Mouse (Mus musculus) forebrain, embryonic 14.5 days (tissue): ENCODE measurements around the gene Sema5a. TPM values are rescaled to one million over a fixed set of nuclear protein-coding genes. Genes with fewer than 3 reads are reported as not detected.
A peak's percentile ranks its signal among the peaks of the same experiment; 100 is the strongest.

Experiments
- ATAC-seq: fragments of 200-750 bp; cut with Nextera tagmentation; 2 replicates; pipeline ENCODE4 v1.8.0; 2017; ENCODE audit warnings: mild to moderate bottlenecking, moderate library complexity
- DNase-seq: peaks from one replicate; pipeline ENCODE4 v3.0.0-alpha.2; 2015; ENCODE audit warnings: low spot score
- H3K27ac ChIP-seq: fragments of 300-500 bp; sonication (generic); 2 replicates; pipeline ENCODE4 v1.5.1; 2014; ENCODE audit warnings: low read depth, mild to moderate bottlenecking, control low read depth, low read length, moderate library complexity
- H3K27me3 ChIP-seq: fragments of 300-500 bp; sonication (generic); replicated peaks from 2 replicates; pipeline ENCODE4 v1.6.1; 2014; ENCODE audit warnings: low read length, control low read depth, mixed read lengths; ENCODE audit not compliant: control insufficient read depth, insufficient read depth
- H3K36me3 ChIP-seq: fragments of 300-500 bp; sonication (generic); 2 replicates; pipeline ENCODE4 v1.6.1; 2014; ENCODE audit warnings: low read length, control low read depth; ENCODE audit not compliant: control insufficient read depth, insufficient read depth
- H3K4me1 ChIP-seq: fragments of 300-500 bp; sonication (generic); 2 replicates; pipeline ENCODE4 v1.6.1; 2014; ENCODE audit warnings: antibody characterized with exemption, low read length, control low read depth; ENCODE audit not compliant: control insufficient read depth, insufficient read depth
- H3K4me2 ChIP-seq: fragments of 300-500 bp; sonication (generic); 2 replicates; pipeline ENCODE4 v1.6.1; 2014; ENCODE audit warnings: mild to moderate bottlenecking, control low read depth, low read length
- H3K4me3 ChIP-seq: fragments of 300-500 bp; sonication (generic); 2 replicates; pipeline ENCODE4 v1.5.1; 2014; ENCODE audit warnings: low read depth, low read length, control low read depth
- H3K9ac ChIP-seq: fragments of 300-500 bp; sonication (generic); 2 replicates; pipeline ENCODE4 v1.6.1; 2014; ENCODE audit warnings: mild to moderate bottlenecking, low read length, control low read depth, moderate library complexity
- H3K9me3 ChIP-seq: fragments of 300-500 bp; sonication (generic); replicated peaks from 2 replicates; pipeline ENCODE4 v1.6.1; 2016; ENCODE audit warnings: low read length, control low read depth, mixed read lengths; ENCODE audit not compliant: control insufficient read depth
- WGBS: fragments of 180-500 bp; shearing (Covaris S2); extraction: QIAGEN DNeasy Blood & Tissue Kit; methylation state at CpG from one replicate; pipeline ENCODE4 v1.1.7; 2014; 5-methylcytosine and 5-hydroxymethylcytosine counted together
- polyA plus RNA-seq: library from polyadenylated mRNA; unstranded; fragments of >200 nt; fragmentation: Nextera tagmentation; extraction: Ambion mirVana; gene quantifications from 2 replicates; pipeline ENCODE4 v1.2.1, GENCODE M21; 2014

Sema5a gene
- polyA plus RNA-seq, 1 experiment from 2014 or later: 10.1 TPM

- no peak for ATAC-seq
- Histone ChIP-seq H3K9ac (no peak overlapping the region), H3K4me2 (no peak overlapping the region), H3K36me3 (no peaks in the 10 kb centered on the region), H3K4me1 (no peaks in the 10 kb centered on the region), H3K4me3 (no peak overlapping the region), H3K27ac (no peak overlapping the region), H3K27me3 (no peaks in the 10 kb centered on the region), H3K9me3 (no peaks in the 10 kb centered on the region)
- WGBS: 72% methylated on average over 5 of the region's 5 CpGs
- DNase-seq: no peak
Observed at GRCm38 (mm10) chr15:32494219-32494618, 249.6 kb downstream of the Sema5a start.

- DNase-seq: no peak
- H3K4me1 ChIP-seq: no peaks in the 10 kb centered on the region
- 55% methylated on average over 1 of the region's 1 CpGs for WGBS
- no peak overlapping the region for H3K4me2 ChIP-seq
- H3K9ac ChIP-seq: no peak overlapping the region
- H3K9me3 ChIP-seq: no peaks in the 10 kb centered on the region
- no peak overlapping the region for H3K27ac ChIP-seq
- H3K27me3 ChIP-seq: no peaks in the 10 kb centered on the region
- ATAC-seq: no peak
- H3K36me3 ChIP-seq: no peaks in the 10 kb centered on the region
- no peak overlapping the region for H3K4me3 ChIP-seq
Observed at GRCm38 (mm10) chr15:32494899-32495298, 250.3 kb downstream of the Sema5a start.

GRCm38 (mm10) chr15:32496880-32497279 lies 252.3 kb downstream of the Sema5a start:
- no peak overlapping the region for H3K27ac ChIP-seq
- no peak overlapping the region for H3K9ac ChIP-seq
- no peaks in the 10 kb centered on the region for H3K36me3 ChIP-seq
- H3K9me3 ChIP-seq: no peaks in the 10 kb centered on the region
- no peaks in the 10 kb centered on the region for H3K4me1 ChIP-seq
- WGBS: 77% methylated on average over 4 of the region's 4 CpGs
- ATAC-seq (peak; percentile 32; the same call in 1 of the 2 replicates), DNase-seq (peak; percentile 47)
- H3K27me3 ChIP-seq: no peaks in the 10 kb centered on the region
- H3K4me2 ChIP-seq: no peak overlapping the region
- H3K4me3 ChIP-seq: no peak overlapping the region

GRCm38 (mm10) chr15:32505941-32506340 lies 261.3 kb downstream of the Sema5a start:
- ATAC-seq (no peak), DNase-seq (no peak)
- H3K27me3 ChIP-seq: no peaks in the 10 kb centered on the region
- H3K4me1 ChIP-seq: no peaks in the 10 kb centered on the region
- no peak overlapping the region for H3K4me2 ChIP-seq
- no peak overlapping the region for H3K9ac ChIP-seq
- no peak overlapping the region for H3K4me3 ChIP-seq
- no peaks in the 10 kb centered on the region for H3K9me3 ChIP-seq
- no peak overlapping the region for H3K27ac ChIP-seq
- H3K36me3 ChIP-seq: no peaks in the 10 kb centered on the region
- WGBS: 95% methylated on average over 2 of the region's 2 CpGs

- H3K4me1 ChIP-seq: no peaks in the 10 kb centered on the region
- no peak for ATAC-seq
- no peak overlapping the region for H3K9ac ChIP-seq
- DNase-seq: no peak
- no peaks in the 10 kb centered on the region for H3K36me3 ChIP-seq
- H3K27me3 ChIP-seq: no peaks in the 10 kb centered on the region
- no peak overlapping the region for H3K4me3 ChIP-seq
- H3K4me2 ChIP-seq: no peak overlapping the region
- no peak overlapping the region for H3K27ac ChIP-seq
- H3K9me3 ChIP-seq: no peaks in the 10 kb centered on the region
Observed at GRCm38 (mm10) chr15:32508282-32508681, 263.7 kb downstream of the Sema5a start.

GRCm38 (mm10) chr15:32514877-32515276 lies 270.3 kb downstream of the Sema5a start:
- no peak for ATAC-seq
- Histone ChIP-seq H3K27ac (no peak overlapping the region), H3K27me3 (no peaks in the 10 kb centered on the region), H3K4me1 (no peaks in the 10 kb centered on the region), H3K36me3 (no peaks in the 10 kb centered on the region), H3K9ac (no peak overlapping the region), H3K4me2 (no peak overlapping the region), H3K4me3 (no peak overlapping the region), H3K9me3 (no peaks in the 10 kb centered on the region)
- 67% methylated on average over 1 of the region's 1 CpGs for WGBS
- no peak for DNase-seq

- Histone ChIP-seq H3K9ac (no peak overlapping the region), H3K9me3 (no peaks in the 10 kb centered on the region), H3K4me2 (no peak overlapping the region), H3K36me3 (no peaks in the 10 kb centered on the region), H3K4me1 (no peaks in the 10 kb centered on the region), H3K27ac (no peak overlapping the region), H3K4me3 (no peak overlapping the region), H3K27me3 (no peaks in the 10 kb centered on the region)
- WGBS: 89% methylated on average over 2 of the region's 2 CpGs
- no peak for ATAC-seq
- no peak for DNase-seq
Observed at GRCm38 (mm10) chr15:32517954-32518353, 273.3 kb downstream of the Sema5a start.

- H3K9ac ChIP-seq: no peak overlapping the region
- WGBS: 93% methylated on average over 3 of the region's 3 CpGs
- H3K9me3 ChIP-seq: no peaks in the 10 kb centered on the region
- ATAC-seq (no peak), DNase-seq (no peak)
- H3K36me3 ChIP-seq: no peaks in the 10 kb centered on the region
- no peak overlapping the region for H3K27ac ChIP-seq
- no peak overlapping the region for H3K4me3 ChIP-seq
- H3K4me2 ChIP-seq: no peak overlapping the region
- H3K27me3 ChIP-seq: no peaks in the 10 kb centered on the region
- no peaks in the 10 kb centered on the region for H3K4me1 ChIP-seq
Observed at GRCm38 (mm10) chr15:32532539-32532938, 287.9 kb downstream of the Sema5a start.

- WGBS: 18% methylated on average over 1 of the region's 1 CpGs
- DNase-seq (peak; percentile 78), ATAC-seq (peak; percentile 86)
- Histone ChIP-seq H3K4me1 (no peaks in the 10 kb centered on the region), H3K9me3 (no peaks in the 10 kb centered on the region), H3K4me3 (no peak overlapping the region), H3K4me2 (no peak overlapping the region), H3K36me3 (no peaks in the 10 kb centered on the region), H3K27me3 (no peaks in the 10 kb centered on the region), H3K9ac (no peak overlapping the region), H3K27ac (no peak overlapping the region)
Observed at GRCm38 (mm10) chr15:32533541-32534080, 289.0 kb downstream of the Sema5a start.
